Mouse (Mus musculus) G1E-ER4 (cell line): ENCODE data around the gene Tmem39b. TPM values are rescaled to one million over a fixed set of nuclear protein-coding genes. Genes with fewer than 3 reads are reported as not detected.

Experiments used
- GATA1 ChIP-seq: IDR thresholded peaks from one replicate; pipeline ENCODE4 v1.8.0; 2012; ENCODE audit warnings: low read length, inconsistent platforms
- polyA plus RNA-seq: library from polyadenylated mRNA; stranded (reverse); fragments of >175 nt; gene quantifications from 2 replicates; pipeline ENCODE4 v1.2.3, GENCODE M21; 2012

Tmem39b gene
- polyA plus RNA-seq, 1 experiment, result 34.9 TPM

DNA sequence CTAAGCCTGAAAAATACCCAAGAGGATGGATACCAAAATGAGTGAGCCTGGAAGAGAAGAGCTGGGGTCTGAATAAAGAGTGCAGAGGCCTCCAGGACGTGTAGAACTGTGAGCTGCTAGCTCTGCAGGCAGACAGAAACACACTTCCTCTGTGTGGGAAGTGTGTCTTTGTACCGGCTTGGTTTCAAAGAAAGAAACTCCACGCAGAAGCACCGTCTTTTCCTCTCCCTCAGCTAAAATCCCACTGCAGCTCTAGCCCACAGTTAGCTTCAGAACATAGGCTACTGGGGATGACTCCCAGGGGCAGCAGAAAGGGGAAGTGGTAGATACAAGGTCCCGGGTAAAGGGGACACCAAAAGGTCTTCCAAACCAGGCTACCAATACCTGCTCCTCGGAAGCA, 51.4 kb downstream of the Tmem39b start:
- TF ChIP-seq GATA1, result no peak

DNA sequence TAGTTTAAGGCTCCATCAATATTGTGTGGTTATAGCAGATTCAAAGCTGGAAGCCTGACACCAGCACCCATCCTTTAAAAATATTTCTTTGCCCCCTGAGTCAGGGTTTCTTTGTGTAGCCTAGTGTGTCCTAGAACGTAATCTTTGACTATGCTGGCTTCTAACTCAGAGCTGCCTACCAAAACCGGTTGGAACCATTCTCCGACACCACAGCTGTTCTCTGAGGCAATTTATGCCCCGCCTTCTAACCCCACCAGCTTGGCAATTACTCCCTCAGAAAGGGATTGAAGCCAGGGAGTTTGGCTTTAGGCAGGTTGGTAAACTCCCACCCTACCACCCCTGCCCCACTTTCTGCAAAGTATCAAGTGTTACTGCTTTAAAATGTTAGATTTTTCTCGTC, 54.9 kb downstream of the Tmem39b start:
- TF ChIP-seq GATA1, result no peak

DNA sequence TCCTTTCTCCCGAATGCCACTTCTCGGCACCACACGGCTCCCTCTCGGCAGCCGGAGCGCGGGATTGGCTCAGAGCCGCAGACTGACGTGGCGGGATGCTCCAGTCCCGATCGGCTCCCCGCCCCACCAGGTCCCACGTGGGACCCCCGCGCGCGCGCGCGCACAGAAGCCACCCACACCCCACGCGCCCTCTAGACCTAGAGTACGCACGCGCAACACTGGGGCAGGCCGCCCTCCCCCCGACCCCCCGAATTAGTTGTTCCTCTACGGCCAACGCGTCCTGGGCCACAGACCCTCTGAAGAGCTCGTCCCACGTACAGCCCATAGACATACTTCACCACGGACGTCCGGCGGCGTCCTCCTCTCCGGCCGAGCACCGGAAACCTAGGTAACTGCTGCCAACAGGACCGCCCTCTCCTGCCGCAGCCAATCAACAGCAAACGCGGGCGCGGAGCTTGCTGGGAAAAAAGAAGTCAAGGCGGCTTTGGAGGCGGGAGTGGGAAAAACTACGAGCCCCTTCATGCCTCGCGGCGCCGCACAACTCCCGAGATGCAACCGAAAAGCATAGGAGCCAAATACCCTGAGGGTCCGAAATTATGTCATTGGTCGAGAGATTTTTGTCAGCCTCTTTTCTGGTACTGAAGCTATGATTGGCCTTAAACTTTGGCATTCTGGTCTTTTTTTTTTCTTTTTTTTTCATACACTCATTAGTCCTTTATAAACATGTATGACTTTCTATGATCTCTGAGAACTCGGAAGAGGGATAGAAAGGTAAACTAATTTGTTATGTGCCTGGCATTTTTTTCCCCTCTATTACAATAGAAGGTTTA, 55.8 kb downstream of the Tmem39b start, which contains the start of gene Txlna:
Txlna (minus strand) TSS at position 428 of the 830 bp plus-strand sequence.
- no peak for TF ChIP-seq GATA1

DNA sequence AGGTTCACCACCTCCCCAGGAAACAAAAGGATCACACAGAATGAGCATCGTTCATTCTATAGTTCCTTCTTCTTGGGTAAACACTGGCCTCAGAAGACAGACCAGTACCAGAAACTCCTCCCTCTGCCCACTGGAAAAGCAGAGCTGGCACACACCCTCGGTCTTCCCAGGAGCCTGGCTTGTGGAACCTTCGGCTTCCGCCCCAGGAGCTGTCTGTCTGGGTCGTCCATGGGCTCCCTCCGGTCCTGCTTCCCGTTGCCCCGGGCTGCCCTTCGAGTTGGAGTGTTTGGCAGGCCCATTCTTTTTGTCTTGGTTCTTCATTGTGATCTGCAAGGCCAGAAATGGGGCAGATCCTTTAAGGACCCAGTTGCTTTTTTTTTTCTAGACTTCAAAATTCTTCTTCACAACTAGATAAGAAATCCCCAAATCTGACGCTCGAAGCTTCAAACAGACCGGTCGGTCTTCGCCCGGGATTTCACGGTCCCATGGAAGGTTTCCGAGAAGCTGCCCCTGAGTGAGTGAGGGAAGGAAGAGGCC, 56.5 kb downstream of the Tmem39b start:
- no peak for TF ChIP-seq GATA1

DNA sequence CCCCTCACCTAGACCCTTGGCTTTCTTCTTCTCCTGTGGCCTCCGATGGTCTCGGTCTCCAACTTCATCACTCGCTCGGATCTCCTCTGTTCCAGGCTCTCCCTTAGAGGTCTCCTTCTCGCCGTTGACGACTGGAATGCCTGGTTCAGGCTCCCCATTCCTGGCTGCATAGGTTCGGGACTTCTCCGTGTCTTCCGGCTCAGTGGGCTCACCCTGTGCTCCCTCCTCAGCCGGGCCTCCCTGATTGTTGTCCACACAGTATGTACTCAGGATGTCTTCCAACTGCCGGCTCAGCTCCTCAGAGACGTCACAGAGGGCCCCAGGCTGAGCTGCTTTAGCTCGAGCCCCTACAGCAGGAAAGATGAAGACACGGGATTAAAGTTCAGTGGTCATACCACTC, 57.4 kb downstream of the Tmem39b start:
- TF ChIP-seq GATA1, result no peak

DNA sequence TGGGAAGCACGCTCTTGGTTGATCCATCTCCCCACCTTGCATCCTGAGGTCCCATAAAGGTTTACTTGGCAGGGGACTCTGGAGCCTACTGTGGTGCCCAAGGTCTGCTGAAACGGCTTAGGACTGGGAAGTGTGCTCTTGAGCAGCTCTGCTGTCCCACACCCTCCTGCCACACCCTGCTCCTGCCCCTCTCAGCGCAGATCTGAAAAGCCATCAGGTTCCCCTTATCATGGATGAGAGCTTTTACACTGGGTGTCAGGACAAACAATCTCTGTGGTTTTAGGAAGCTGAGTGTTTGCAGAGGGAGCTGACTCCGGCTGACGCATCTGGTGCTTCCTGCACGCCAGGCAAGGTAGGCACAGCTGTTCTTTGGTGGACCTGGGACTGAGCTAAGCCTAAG, 62.8 kb downstream of the Tmem39b start:
- TF ChIP-seq GATA1, result no peak

DNA sequence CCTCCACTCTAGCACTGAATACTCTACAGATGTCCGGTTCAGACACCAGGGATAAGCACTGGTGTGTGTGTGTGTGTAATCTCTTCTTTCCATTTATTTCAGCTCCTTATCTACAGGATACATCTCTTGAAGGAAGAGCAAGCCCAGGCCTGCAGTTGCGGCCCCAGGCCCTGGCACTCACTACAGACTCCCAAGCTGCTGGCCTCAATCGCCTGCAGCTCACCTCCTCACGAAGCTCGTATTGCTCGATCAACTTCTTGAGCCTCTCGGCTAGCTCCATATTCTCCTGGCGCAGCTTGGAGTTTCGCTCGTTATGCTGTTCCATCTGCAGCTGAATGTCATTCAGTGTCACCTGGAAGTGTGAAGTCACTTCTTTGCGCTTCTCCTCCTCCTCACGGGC, 64.8 kb downstream of the Tmem39b start:
- TF ChIP-seq GATA1, result no peak

DNA sequence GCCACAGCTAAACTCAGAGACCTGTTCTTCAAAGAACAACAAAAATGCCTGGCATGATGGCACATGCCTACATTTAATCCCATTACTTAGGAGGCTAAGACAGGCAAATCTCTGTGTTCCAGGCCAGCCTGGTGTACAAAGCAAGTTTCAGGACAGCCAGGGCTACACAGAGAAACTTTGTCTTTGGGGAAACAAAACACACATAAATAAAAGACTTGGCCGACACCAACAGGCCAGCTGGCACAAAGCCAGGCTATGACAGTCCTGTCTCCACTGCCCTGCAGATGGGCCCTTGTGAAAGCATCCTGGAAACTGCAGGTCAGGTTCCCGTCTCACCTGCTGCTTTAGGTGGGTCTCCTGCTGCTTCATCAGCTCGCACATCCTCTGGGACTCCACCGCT, 65.7 kb downstream of the Tmem39b start:
- TF ChIP-seq GATA1, result no peak

Other genes starting within 250 kb of the Tmem39b start
- 33.0 and 35.8 TPM in 2 replicates for gene Bsdc1, start 235.3 kb downstream of the Tmem39b start, polyA plus RNA-seq
- not detected in 2 replicates for gene Tssk3, start 205.8 kb downstream of the Tmem39b start, polyA plus RNA-seq
- gene Fam229a, start 205.6 kb downstream of the Tmem39b start, polyA plus RNA-seq, result 0.29 and 0.37 TPM in 2 replicates
- 53.1 and 74.7 TPM in 2 replicates for gene Marcksl1, start 183.3 kb downstream of the Tmem39b start, polyA plus RNA-seq
- 64.1 and 71.1 TPM in 2 replicates for gene Hdac1, start 154.1 kb downstream of the Tmem39b start, polyA plus RNA-seq
- gene Lck, start 123.2 kb downstream of the Tmem39b start, polyA plus RNA-seq, result 2.6 TPM in 2 replicates
- gene Fam167b, start 118.3 kb downstream of the Tmem39b start, polyA plus RNA-seq, result not detected in 2 replicates
- 154 and 193 TPM in 2 replicates for gene Eif3i, start 96.2 kb downstream of the Tmem39b start, polyA plus RNA-seq
- gene Tmem234, start 96.2 kb downstream of the Tmem39b start, polyA plus RNA-seq, result 241 and 317 TPM in 2 replicates
- 0.45 TPM in 1 of 2 replicates, not detected in the other for gene Dcdc2b, start 82.6 kb downstream of the Tmem39b start, polyA plus RNA-seq
- gene Iqcc, start 77.7 kb downstream of the Tmem39b start, polyA plus RNA-seq, result 8.6 and 11.3 TPM in 2 replicates
- gene Ccdc28b, start 72.9 kb downstream of the Tmem39b start, polyA plus RNA-seq, result 11.2 and 16.2 TPM in 2 replicates
- 78.1 and 89.7 TPM in 2 replicates for gene Txlna, start 55.8 kb downstream of the Tmem39b start, polyA plus RNA-seq
- 11.5 and 29.1 TPM in 2 replicates for gene Kpna6, start 24.1 kb downstream of the Tmem39b start, polyA plus RNA-seq
- 278 and 280 TPM in 2 replicates for gene Khdrbs1, start 45.5 kb upstream of the Tmem39b start, polyA plus RNA-seq
- 36.9 and 40.3 TPM in 2 replicates for gene Ptp4a2, start 114.4 kb upstream of the Tmem39b start, polyA plus RNA-seq
- gene Spocd1, start 232.4 kb upstream of the Tmem39b start, polyA plus RNA-seq, result 0.02 TPM in 1 of 2 replicates, not detected in the other